Mouse (Mus musculus) right cerebral cortex, postnatal 10 days (tissue): Measurements from ENCODE around the gene Cbl.
"Not testable (repeated sequence)": the region's sequence is repeated elsewhere in the genome, so short reads cannot be mapped to it uniquely, and the experiment has no call there.

Source experiments
- DNase-seq, 2 experiments: peaks; one replicate each; pipeline ENCODE4 v3.0.0; 2021; ENCODE audit warnings: low spot score in 2 of 2

The Cbl gene

GRCm38 (mm10) chr9:44130581-44131275, 103.1 kb downstream of the Cbl start:
- DNase-seq: no peak

DNA sequence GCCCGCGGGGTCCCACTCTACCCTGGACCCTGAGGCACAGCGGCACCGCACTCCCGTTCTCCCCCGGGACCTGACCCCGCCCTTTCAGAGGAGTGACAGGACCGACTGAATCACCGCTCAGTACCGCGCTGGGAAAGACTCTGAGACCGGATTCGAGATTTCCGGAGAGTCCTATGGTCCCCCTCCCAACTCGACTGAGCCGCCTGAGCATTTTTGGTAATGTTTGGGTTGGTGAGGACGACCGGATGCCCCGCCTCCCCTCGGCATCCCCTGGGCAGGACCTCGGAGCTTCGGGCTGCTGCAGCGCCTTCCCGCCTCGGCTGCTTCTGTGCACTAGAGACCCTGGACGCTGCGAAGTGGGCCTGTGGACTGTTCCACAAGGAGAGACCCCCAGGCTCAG, 103.8 kb downstream of the Cbl start:
- no peak for DNase-seq

DNA sequence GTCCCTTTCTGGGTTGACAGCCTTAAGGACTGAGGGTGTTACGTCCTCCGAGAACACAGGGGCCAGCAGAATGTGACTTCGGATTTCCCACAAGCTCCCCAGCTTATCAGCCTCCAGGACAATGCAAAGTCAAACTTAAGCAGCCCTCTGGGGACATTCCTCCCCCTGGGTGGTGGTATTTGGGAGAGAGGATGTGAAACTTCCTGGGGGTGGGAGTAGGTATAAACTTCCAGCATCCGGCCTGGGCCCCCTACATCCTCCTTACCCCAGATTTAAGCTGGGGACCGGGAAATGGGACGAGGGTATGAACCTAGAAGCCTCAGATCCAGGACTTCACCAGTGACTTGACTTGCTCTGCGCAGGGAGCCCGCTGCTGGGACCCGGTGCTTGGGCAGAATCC, 104.2 kb downstream of the Cbl start:
- DNase-seq: no peak

DNA sequence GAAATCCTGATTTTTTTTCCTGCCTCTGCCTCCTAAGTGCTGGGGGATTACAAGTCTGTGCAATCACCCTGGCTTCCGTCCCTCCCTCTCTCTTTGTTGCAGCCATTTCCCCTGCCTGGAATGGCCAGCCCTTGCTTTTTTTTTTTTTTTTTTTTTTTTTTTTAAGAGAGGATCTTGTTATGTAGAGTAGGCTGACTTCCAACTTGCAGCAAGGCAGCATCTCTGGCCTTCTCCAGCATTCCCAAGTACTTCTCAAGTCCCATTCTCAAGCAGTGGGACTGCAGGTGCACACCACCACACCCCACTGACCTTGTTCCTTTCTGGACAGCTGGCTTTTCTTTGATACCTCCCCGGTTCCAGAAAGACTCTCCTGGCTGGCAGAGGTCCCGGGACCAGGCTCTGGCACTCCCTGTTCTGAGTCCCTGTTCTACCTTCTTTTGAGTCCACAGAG, 106.5 kb downstream of the Cbl start:
- no peak for DNase-seq

- no peak for DNase-seq
These were observed 107.1 kb downstream of the Cbl start for GRCm38 (mm10) chr9:44126746-44127145.

GRCm38 (mm10) chr9:44125546-44126428, 108.1 kb downstream of the Cbl start:
- peak; percentile 92 to 94 for DNase-seq

GRCm38 (mm10) chr9:44125026-44125425, 108.8 kb downstream of the Cbl start:
- no peak for DNase-seq

GRCm38 (mm10) chr9:44124317-44124716, 109.5 kb downstream of the Cbl start:
- DNase-seq: no peak

- DNase-seq: no peak
These were observed 113.8 kb downstream of the Cbl start for GRCm38 (mm10) chr9:44119948-44120465.

DNA sequence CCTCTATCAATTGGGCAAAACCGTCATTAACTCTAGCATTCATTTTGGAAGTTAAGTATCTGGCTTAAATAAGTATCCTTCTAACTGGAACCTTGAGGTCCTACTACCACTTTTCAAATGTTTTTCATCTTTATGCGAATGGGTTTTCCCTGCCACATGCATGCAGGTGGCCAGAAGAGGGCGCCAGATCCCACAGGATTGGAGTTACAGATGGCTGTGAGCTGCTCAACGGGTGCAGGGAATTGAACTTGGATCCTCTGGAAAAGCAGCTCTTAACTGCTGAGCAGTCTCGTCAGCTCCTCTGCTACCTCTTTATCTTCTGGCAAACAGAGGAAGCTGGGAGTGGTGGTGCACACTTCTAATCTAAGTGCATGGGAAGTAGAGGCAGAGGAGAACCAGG, 114.8 kb downstream of the Cbl start:
- no peak for DNase-seq

GRCm38 (mm10) chr9:44116182-44116581, 117.7 kb downstream of the Cbl start:
- no peak for DNase-seq

DNA sequence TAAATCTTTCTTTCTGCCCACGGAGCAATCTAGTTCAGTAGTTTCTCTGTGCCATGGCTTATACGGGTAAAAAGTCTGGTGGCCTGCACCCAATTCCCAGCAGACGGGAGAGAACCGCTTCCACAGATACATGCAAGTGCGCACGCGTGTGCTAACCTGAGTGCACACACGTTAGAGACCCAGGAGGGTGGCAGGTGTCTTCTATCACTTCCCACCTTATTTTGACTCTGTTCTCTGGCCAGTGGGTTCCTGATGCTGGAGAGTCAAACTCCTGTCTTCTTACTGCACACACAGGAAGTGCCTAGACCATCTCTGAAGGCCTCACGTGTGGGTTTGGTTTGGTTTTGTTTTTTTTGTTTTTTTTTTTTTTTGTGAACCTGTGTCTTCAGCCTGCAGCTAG, 118.2 kb downstream of the Cbl start:
- no peak for DNase-seq

DNA sequence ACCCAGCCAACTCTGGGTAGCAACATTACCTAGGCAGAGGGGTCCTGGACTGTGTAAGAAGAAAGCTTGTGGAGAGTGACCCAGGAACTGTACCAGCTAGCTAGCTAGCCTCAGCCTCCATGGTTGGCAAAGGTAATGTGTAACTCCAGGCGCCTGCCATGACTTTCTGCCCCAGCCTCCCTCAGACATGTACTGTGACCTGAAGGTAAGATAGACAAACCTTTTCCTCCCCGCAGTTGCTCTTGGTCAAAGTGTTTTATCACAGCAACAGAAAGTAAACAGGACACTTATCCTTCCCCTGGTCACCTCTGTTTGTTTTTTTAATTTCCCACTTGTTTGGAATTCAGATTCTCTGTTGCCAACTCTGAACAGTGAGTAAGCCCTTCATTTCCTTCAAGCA, 119.4 kb downstream of the Cbl start:
- no peak for DNase-seq

- DNase-seq: peak; percentile 98
These were observed 120.6 kb downstream of the Cbl start, which contains the start of the genes Gm49380 and Rnf26 for GRCm38 (mm10) chr9:44113105-44113789. Gm49380 (minus strand) TSS chr9:44113500. Rnf26 (minus strand) TSS chr9:44113517.

DNA sequence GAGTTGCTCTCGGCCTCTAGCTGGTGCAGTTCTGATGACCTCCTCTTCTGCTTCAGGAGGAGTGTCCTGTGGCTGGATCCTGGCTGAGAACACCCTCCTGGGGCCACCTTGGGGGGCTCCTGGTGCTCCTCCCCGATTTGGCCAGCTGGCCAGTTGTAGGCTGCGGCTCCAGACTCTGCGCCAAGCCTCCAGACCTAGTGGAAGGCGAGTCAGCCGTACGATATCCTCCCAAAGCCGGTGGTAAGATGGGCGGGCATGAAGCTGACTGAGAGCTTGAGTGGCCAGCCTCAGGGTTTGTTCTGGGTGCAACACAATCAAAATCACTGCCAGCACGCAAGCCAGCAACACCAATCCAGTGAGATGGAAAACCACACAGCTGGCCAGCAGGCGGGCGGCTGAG, 121.9 kb downstream of the Cbl start:
- not testable (repeated sequence) for DNase-seq

DNA sequence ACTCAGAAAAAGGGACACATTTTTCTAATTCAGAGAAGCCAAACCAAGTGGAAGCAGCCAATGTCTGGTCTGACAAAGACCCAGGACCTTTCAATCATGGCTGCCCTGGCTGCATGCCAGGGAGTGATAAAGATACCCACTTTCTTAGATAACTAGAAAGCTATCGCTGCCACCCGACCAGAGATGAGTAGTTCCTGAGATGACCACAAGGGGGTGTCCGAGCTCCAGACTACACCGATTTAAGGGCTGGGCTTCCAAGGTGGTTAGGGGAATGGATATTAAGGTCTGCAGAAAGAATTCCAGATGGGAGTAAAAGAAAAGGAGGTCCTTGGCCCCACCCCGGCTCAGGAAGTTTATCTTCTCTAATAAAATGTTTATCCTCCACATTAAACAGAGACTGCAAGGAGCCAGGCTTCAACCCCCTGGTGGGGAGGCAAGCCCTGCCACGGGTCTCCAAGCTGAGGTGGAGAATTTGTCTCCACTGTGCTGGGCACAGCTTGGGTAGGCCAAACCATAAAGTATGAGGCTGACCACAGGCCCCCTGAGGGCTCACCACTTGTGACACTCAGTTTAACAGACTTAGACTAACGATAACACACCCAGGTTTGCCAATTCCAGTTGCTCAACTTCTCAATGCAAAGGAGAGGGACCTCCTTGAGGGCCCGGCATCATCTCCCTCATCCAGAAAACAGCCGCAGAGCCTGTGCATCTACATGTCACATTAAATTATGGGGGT, 124.3 kb downstream of the Cbl start:
- peak; percentile 85 to 87 for DNase-seq

- DNase-seq: no peak
These were observed 125.4 kb downstream of the Cbl start for GRCm38 (mm10) chr9:44108269-44109055.

- peak in 1 of 2 experiments; percentile 67 for DNase-seq
These were observed 126.2 kb downstream of the Cbl start for GRCm38 (mm10) chr9:44107557-44108179.

DNA sequence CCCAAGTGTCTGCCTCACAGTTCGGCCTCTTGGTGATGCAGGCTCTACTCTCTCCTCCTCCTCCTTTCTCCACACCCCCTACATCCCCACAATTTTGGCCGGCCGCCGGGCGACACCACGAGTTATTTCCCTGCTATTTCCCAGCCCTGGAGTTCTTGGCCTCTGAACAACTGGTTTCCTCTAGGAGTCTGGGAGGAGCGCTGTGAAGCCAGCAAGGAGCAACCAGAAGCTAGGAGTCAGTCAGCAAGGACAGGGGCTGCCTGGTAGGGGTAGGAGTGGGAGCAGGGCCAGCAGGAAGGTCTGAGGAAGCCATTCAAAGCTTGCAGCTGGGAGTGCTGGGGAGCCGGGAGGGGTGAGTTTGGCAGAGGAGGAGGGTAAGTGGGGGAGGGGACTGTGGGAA, 126.7 kb downstream of the Cbl start, which contains the start of gene C1qtnf5:
TSS of gene C1qtnf5 (plus strand) at position 136 of the 400 bp plus-strand sequence.
- DNase-seq: peak; percentile 91

DNA sequence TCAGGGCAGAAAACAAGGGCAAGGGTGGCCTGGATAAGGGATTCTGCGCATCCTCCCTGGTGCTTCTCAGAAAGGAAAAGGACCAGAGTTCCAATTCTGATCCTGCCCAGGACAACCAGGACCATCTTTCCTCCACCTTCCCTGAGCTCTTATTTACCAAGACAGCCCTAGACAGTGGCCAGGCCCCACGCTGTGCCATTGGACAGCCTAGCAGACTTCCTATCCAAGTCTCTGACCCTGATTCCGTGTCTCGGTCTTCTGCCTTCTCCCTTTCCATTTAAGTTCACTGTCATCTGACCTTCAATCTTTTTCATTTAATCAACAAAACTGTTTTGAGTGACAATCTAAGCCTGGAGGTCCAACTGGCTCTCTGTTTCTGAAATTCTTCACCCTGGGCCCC, 127.3 kb downstream of the Cbl start:
- no peak for DNase-seq
